Comparison of ENCODE assay signal across 10 mouse cellular contexts in the genomic region with DNA sequence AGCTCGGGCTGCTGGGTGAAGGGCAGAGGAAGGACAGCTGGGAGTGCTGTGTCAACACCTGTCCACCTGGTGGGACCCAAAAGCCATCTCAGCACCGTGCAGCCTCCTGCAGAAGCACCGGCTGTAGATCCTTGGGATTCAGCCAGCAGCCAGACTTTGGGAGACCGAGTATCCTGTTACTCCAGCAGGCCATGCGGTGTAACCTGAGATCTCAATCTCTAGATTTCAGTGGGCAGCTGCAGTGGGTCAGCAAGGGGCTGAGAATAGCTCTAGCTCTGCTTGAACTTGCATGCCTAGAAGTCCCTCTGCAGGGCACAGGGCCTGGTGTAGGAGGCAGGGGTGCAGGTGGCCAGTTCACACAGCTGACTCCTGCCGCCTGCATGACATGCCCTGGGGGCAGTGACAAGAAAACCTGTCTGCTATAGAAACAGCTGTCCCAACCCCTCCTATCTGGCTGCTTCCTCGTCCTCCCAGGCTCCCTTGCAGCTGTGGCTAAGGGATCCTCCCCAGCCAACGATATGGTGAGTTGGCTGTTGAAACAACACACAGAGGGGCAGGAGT. TPM values are rescaled to one million over a fixed set of nuclear protein-coding genes. Genes with fewer than 3 reads are reported as not detected.
DNase-seq lines count a peak whose midpoint lies in the region; ATAC-seq lines count a peak whose summit lies in the region.
"Had no signal": no experiment of that assay in that cellular context is flagged by ENCODE, and none has a peak within 500 bp of the region (broad histone marks: within the 10 kb centered on the region; RNA-seq: fewer than 3 reads in every experiment).

No protein-coding gene starts in this region.

- intact Hi-C loops in gastrocnemius, postnatal 14 days (cut with DNase I; ENCODE audit: low total_unique reads): no loop called here

- no peak overlapping the region for H3K9ac ChIP-seq in neural tube, embryonic 15.5 days (replicated peaks)
- H3K9ac ChIP-seq: liver, embryonic 14.5 days had no signal

- H3K4me1 ChIP-seq in neural tube, embryonic 15.5 days: no peaks in the 10 kb centered on the region

- peak; percentile 46 for DNase-seq in neural tube, embryonic 10.5 days (ENCODE audit: extremely low spot score, low spot score)
- DNase-seq in cerebellum, postnatal 10 days: peak; percentile 90 to 93
- peak; percentile 73 for DNase-seq in gastrocnemius, postnatal 14 days
- peak; percentile 93 for DNase-seq in skeletal muscle tissue, adult 2 months (ENCODE audit: low read depth, low spot score)
- DNase-seq in layer of hippocampus, adult 18-20 months (ENCODE audit: low spot score in 2 of 2): no peak
- DNase-seq in right cerebral cortex, adult 18-20 months: no peak
- no peak for DNase-seq in lung, postnatal 4 days

- H3K27me3 ChIP-seq in neural tube, embryonic 15.5 days (replicated peaks): peaks cover 21% of the 10 kb centered on the region

- no peak overlapping the region for H3K27ac ChIP-seq in neural tube, embryonic 15.5 days (replicated peaks)
- H3K27ac ChIP-seq: liver, embryonic 14.5 days had no signal

- H3K9me3 ChIP-seq in neural tube, embryonic 15.5 days (replicated peaks): no peaks in the 10 kb centered on the region

- no peak for ATAC-seq in neural tube, embryonic 15.5 days (ENCODE audit: low FRiP score)

- 28% methylated on average over 8 of the region's 8 CpGs for WGBS in neural tube, embryonic 15.5 days

- H3K36me3 ChIP-seq in neural tube, embryonic 15.5 days: no peaks in the 10 kb centered on the region

- no peak overlapping the region for H3K4me3 ChIP-seq in neural tube, embryonic 15.5 days (replicated peaks)

- H3K4me2 ChIP-seq in neural tube, embryonic 15.5 days: no peak overlapping the region

RNA-seq across cellular contexts. Expression of a gene that starts 11.1 kb away (rescaled TPM):
- not detected in 2 replicates for polyA plus RNA-seq in neural tube, embryonic 15.5 days (2015; fragmentation: Nextera tagmentation; extraction: Ambion mirVana)
- not detected for total RNA-seq in gastrocnemius, postnatal 14 days (2021)
- total RNA-seq in layer of hippocampus, adult 18-20 months (2021): not detected
- total RNA-seq: heart, postnatal 10 days had no signal
- polyA plus RNA-seq: liver, embryonic 14.5 days had no signal

RNA-seq across cellular contexts. Expression of a gene that starts 12.5 kb away (rescaled TPM):
- not detected in 2 replicates for polyA plus RNA-seq in neural tube, embryonic 15.5 days (2015; fragmentation: Nextera tagmentation; extraction: Ambion mirVana)
- under 1 TPM; 0.16 to 0.23 TPM for total RNA-seq in gastrocnemius, postnatal 14 days (2021)
- total RNA-seq in layer of hippocampus, adult 18-20 months (2021): under 1 TPM in 1 of 2 experiments, not detected in 1; 0.18 TPM
- total RNA-seq: heart, postnatal 10 days had no signal
- polyA plus RNA-seq: liver, embryonic 14.5 days had no signal

RNA-seq across cellular contexts. Expression of a gene that starts 12.8 kb away (rescaled TPM):
- polyA plus RNA-seq in neural tube, embryonic 15.5 days (2015; fragmentation: Nextera tagmentation; extraction: Ambion mirVana): 0.36 and 0.60 TPM in 2 replicates
- total RNA-seq in gastrocnemius, postnatal 14 days (2021): 1 to 10 TPM; 2.1 to 2.6 TPM
- 1 to 10 TPM; 2.2 to 3.4 TPM for total RNA-seq in layer of hippocampus, adult 18-20 months (2021)
- total RNA-seq: heart, postnatal 10 days had no signal

RNA-seq across cellular contexts. Expression of a gene that starts 20.1 kb away (rescaled TPM):
- 15.6 and 17.7 TPM in 2 replicates for polyA plus RNA-seq in neural tube, embryonic 15.5 days (2015; fragmentation: Nextera tagmentation; extraction: Ambion mirVana)
- not detected for total RNA-seq in gastrocnemius, postnatal 14 days (2021)
- total RNA-seq in layer of hippocampus, adult 18-20 months (2021): 1 to 10 TPM; 1.9 to 3.1 TPM
- total RNA-seq: heart, postnatal 10 days had no signal

RNA-seq across cellular contexts. Expression of a gene that starts 23.7 kb away (rescaled TPM):
- polyA plus RNA-seq in neural tube, embryonic 15.5 days (2015; fragmentation: Nextera tagmentation; extraction: Ambion mirVana): 28.9 and 44.5 TPM in 2 replicates
- total RNA-seq in gastrocnemius, postnatal 14 days (2021): 10 to 100 TPM in 1 of 2 experiments, 1 to 10 TPM in 1; 7.1 to 10.9 TPM
- total RNA-seq in layer of hippocampus, adult 18-20 months (2021): 1 to 10 TPM; 3.2 to 4.2 TPM

Comparison
In these comparisons a context has a peak if more than half of its experiments do, and no peak if none do; other contexts are left out.
1. DNase-seq: peak in neural tube, embryonic 10.5 days (single experiment), cerebellum, postnatal 10 days (2 of 2), gastrocnemius, postnatal 14 days (single experiment) and skeletal muscle tissue, adult 2 months (single experiment); none in layer of hippocampus, adult 18-20 months (0 of 2), right cerebral cortex, adult 18-20 months (single experiment) and lung, postnatal 4 days (0 of 2).